Mouse (Mus musculus) bone marrow macrophage, adult 2 months (primary cell): ENCODE results near the gene Tmem101. TPM values are rescaled to one million over a fixed set of nuclear protein-coding genes. Genes with fewer than 3 reads are reported as not detected.

Experiments
- H3K27ac ChIP-seq: 2 replicates; pipeline ENCODE4 v1.5.1; 2012; ENCODE audit warnings: low read depth, low read length; ENCODE audit not compliant: insufficient read depth
- H3K4me1 ChIP-seq: 2 replicates; pipeline ENCODE4 v1.6.1; 2012; ENCODE audit warnings: low read length; ENCODE audit not compliant: control insufficient read depth, insufficient read depth
- H3K4me3 ChIP-seq: 2 replicates; pipeline ENCODE4 v1.5.1; 2012; ENCODE audit warnings: mild to moderate bottlenecking, low read length, moderate library complexity; ENCODE audit not compliant: insufficient read depth
- CTCF ChIP-seq: IDR thresholded peaks from 2 replicates; pipeline ENCODE4 v1.5.1; 2012; ENCODE audit warnings: low read depth, mild to moderate bottlenecking, low read length, moderate library complexity
- POLR2A ChIP-seq: IDR thresholded peaks from 2 replicates; pipeline ENCODE4 v1.6.1; 2012; ENCODE audit warnings: mild to moderate bottlenecking, low read depth, low read length, borderline replicate concordance
- polyA plus RNA-seq: library from polyadenylated mRNA; stranded (reverse); fragments of >200 nt; gene quantifications from 2 replicates; pipeline ENCODE4 v1.2.4, GENCODE M21; 2012; ENCODE audit not compliant: missing spikeins, insufficient read depth, insufficient read length

The Tmem101 gene
- 10.0 and 10.4 TPM in 2 replicates for polyA plus RNA-seq

GRCm38 (mm10) chr11:102156039-102156785 is at the start of gene Tmem101:
Gene Tmem101 (minus strand): TSS chr11:102156404.
- TF ChIP-seq POLR2A (no peak), CTCF (no peak)
- Histone ChIP-seq H3K4me1 (peaks cover 3% of the 10 kb centered on the region; the same call in 1 of the 2 replicates), H3K27ac (peak within 1 kb of the TSS; percentile 5; the same call in 1 of the 2 replicates), H3K4me3 (peak within 1 kb of the TSS; percentile 95)

- Histone ChIP-seq H3K4me3 (no peak overlapping the region), H3K27ac (no peak overlapping the region), H3K4me1 (no peaks in the 10 kb centered on the region)
- TF ChIP-seq CTCF (no peak), POLR2A (no peak)
These were observed 45.2 kb upstream of the Tmem101 start for GRCm38 (mm10) chr11:102201408-102201821.

GRCm38 (mm10) chr11:102199856-102200255 is 43.7 kb upstream of the Tmem101 start:
- Histone ChIP-seq H3K27ac (no peak overlapping the region), H3K4me1 (no peaks in the 10 kb centered on the region), H3K4me3 (no peak overlapping the region)
- TF ChIP-seq POLR2A (no peak), CTCF (no peak)

GRCm38 (mm10) chr11:102198245-102198644 is 42.0 kb upstream of the Tmem101 start:
- TF ChIP-seq POLR2A (no peak), CTCF (no peak)
- no peak overlapping the region for H3K4me3 ChIP-seq
- H3K4me1 ChIP-seq, result no peaks in the 10 kb centered on the region
- H3K27ac ChIP-seq, result no peak overlapping the region

- TF ChIP-seq POLR2A, result no peak
- TF ChIP-seq CTCF, result no peak
- Histone ChIP-seq H3K4me1 (peaks cover 5% of the 10 kb centered on the region; the same call in 1 of the 2 replicates), H3K27ac (no peak overlapping the region)
These were observed 40.0 kb upstream of the Tmem101 start for GRCm38 (mm10) chr11:102196018-102196797.

GRCm38 (mm10) chr11:102193657-102194440 is 37.6 kb upstream of the Tmem101 start:
- no peak overlapping the region for H3K27ac ChIP-seq
- H3K4me1 ChIP-seq, result peaks cover 16% of the 10 kb centered on the region
- TF ChIP-seq CTCF (no peak), POLR2A (no peak)
- no peak overlapping the region for H3K4me3 ChIP-seq

More at GRCm38 (mm10) chr11:102196018-102196797, 40.0 kb upstream of the Tmem101 start:
- no peak overlapping the region for H3K4me3 ChIP-seq

- H3K4me3 ChIP-seq, result peak overlapping the region; percentile 90
- H3K4me1 ChIP-seq, result peaks cover 26% of the 10 kb centered on the region
- peak overlapping the region; percentile 76 for H3K27ac ChIP-seq
- no peak for TF ChIP-seq POLR2A
- TF ChIP-seq CTCF, result no peak
These were observed 34.6 kb upstream of the Tmem101 start for GRCm38 (mm10) chr11:102190848-102191247.

GRCm38 (mm10) chr11:102189461-102190436 is 33.5 kb upstream of the Tmem101 start, which contains the start of gene G6pc3:
Gene G6pc3 (plus strand): TSS chr11:102189620.
- H3K4me1 ChIP-seq, result peaks cover 26% of the 10 kb centered on the region

More at GRCm38 (mm10) chr11:102189461-102190436, 33.5 kb upstream of the Tmem101 start, which contains the start of gene G6pc3:
- Histone ChIP-seq H3K4me3 (peak within 1 kb of the TSS; percentile 90), H3K27ac (peak within 1 kb of the TSS; percentile 78)
- peak; percentile 65; the same call in 1 of the 2 replicates for TF ChIP-seq POLR2A
- no peak for TF ChIP-seq CTCF
